Mouse (Mus musculus) forebrain, embryonic 16.5 days (tissue): ENCODE data around the gene Tap1. TPM values are rescaled to one million over a fixed set of nuclear protein-coding genes. Genes with fewer than 3 reads are reported as not detected.
"Not testable (repeated sequence)": the region's sequence is repeated elsewhere in the genome, so short reads cannot be mapped to it uniquely, and the experiment has no call there.

Source experiments
- ATAC-seq: fragments of 200-750 bp; cut with Nextera tagmentation; 2 replicates; pipeline ENCODE4 v1.8.0; 2017; ENCODE audit warnings: mild to moderate bottlenecking, moderate library complexity
- H3K27ac ChIP-seq: fragments of 300-500 bp; sonication (generic); 2 replicates; pipeline ENCODE4 v1.5.1; 2014; ENCODE audit warnings: low read length, control low read depth
- H3K27me3 ChIP-seq: fragments of 300-500 bp; sonication (generic); replicated peaks from 2 replicates; pipeline ENCODE4 v1.6.1; 2014; ENCODE audit warnings: low read length; ENCODE audit not compliant: control insufficient read depth, insufficient read depth
- H3K36me3 ChIP-seq: fragments of 300-500 bp; sonication (generic); 2 replicates; pipeline ENCODE4 v1.6.1; 2014; ENCODE audit not compliant: control insufficient read depth, insufficient read depth
- H3K4me1 ChIP-seq: fragments of 300-500 bp; sonication (generic); replicated peaks from 2 replicates; pipeline ENCODE4 v1.6.1; 2014; ENCODE audit warnings: low read length; ENCODE audit not compliant: control insufficient read depth, insufficient read depth
- H3K4me2 ChIP-seq: fragments of 300-500 bp; sonication (generic); 2 replicates; pipeline ENCODE4 v1.6.1; 2014; ENCODE audit warnings: mild to moderate bottlenecking, low read length, control low read depth
- H3K4me3 ChIP-seq: fragments of 300-500 bp; sonication (generic); replicated peaks from 2 replicates; pipeline ENCODE4 v1.5.1; 2014; ENCODE audit warnings: mild to moderate bottlenecking, low read length, control low read depth
- H3K9ac ChIP-seq: fragments of 300-500 bp; sonication (generic); replicated peaks from 2 replicates; pipeline ENCODE4 v1.6.1; 2014; ENCODE audit warnings: low read depth, low read length, control low read depth
- H3K9me3 ChIP-seq: fragments of 300-500 bp; sonication (generic); 2 replicates; pipeline ENCODE4 v1.6.1; 2016; ENCODE audit warnings: low read length; ENCODE audit not compliant: control insufficient read depth
- WGBS: fragments of 180-500 bp; shearing (Covaris S2); extraction: QIAGEN DNeasy Blood & Tissue Kit; methylation state at CpG from one replicate; pipeline ENCODE4 v1.1.7; 2014; 5-methylcytosine and 5-hydroxymethylcytosine counted together
- polyA plus RNA-seq: library from polyadenylated mRNA; unstranded; fragments of >200 nt; fragmentation: Nextera tagmentation; extraction: Ambion mirVana; gene quantifications from 2 replicates; pipeline ENCODE4 v1.2.1, GENCODE M21; 2015

Tap1 gene
- polyA plus RNA-seq, 1 experiment from 2014 or later, result 2.6 TPM

DNA sequence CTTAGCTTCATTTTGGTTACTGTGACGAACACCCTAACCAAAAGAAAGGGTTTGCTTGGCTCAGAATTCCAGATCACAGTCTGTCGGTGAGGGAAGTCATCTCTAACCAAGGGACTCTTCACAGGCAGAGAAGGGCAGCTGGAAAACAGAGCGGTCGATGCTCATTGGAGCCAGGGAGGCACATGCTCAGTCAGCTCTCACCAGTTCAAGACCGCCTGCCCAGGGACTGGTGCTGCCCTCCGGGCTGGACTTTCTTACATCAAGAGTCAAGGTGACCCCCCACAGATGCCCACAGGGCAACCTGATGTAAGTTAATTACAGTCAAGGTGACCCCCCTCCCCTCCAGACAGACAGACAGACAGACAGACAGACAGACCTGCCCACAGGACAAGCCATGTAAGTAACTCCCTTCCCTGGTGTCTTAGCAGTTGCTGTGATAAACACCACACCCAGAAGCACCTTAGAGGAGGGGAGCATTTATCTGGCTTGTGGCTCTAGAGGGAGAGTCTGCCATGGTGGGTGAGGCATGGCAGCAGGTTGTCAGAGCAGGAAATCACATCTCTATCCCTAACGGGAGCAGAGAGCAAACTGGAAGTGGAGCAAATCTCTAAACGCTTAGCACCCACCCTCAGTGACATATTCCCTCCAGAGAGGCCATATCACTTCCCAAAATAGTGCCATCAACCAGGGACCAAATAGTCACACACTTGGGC, 30.0 kb downstream of the Tap1 start:
- 87% methylated on average over 8 of the region's 8 CpGs for WGBS
- H3K27ac ChIP-seq, result no peak overlapping the region
- H3K4me2 ChIP-seq, result no peak overlapping the region
- H3K9me3 ChIP-seq, result no peaks in the 10 kb centered on the region
- no peak overlapping the region for H3K4me3 ChIP-seq
- no peak for ATAC-seq
- no peaks in the 10 kb centered on the region for H3K4me1 ChIP-seq
- H3K9ac ChIP-seq, result no peak overlapping the region
- peaks cover 15% of the 10 kb centered on the region for H3K27me3 ChIP-seq
- H3K36me3 ChIP-seq, result no peaks in the 10 kb centered on the region

- WGBS, result 88% methylated on average over 5 of the region's 5 CpGs
Observed at GRCm38 (mm10) chr17:34217986-34218385, 30.6 kb downstream of the Tap1 start.

GRCm38 (mm10) chr17:34218675-34219074, 31.3 kb downstream of the Tap1 start:
- H3K9ac ChIP-seq, result no peak overlapping the region
- WGBS, result 62% methylated on average over 11 of the region's 11 CpGs
- no peak overlapping the region for H3K4me3 ChIP-seq
- ATAC-seq, result no peak
- no peaks in the 10 kb centered on the region for H3K4me1 ChIP-seq
- H3K36me3 ChIP-seq, result no peaks in the 10 kb centered on the region
- no peak overlapping the region for H3K27ac ChIP-seq
- peaks cover 9% of the 10 kb centered on the region; the same call in 1 of the 2 replicates for H3K27me3 ChIP-seq
- H3K4me2 ChIP-seq, result no peak overlapping the region
- H3K9me3 ChIP-seq, result no peaks in the 10 kb centered on the region

More at GRCm38 (mm10) chr17:34217986-34218385, 30.6 kb downstream of the Tap1 start:
- Histone ChIP-seq H3K9me3 (no peaks in the 10 kb centered on the region), H3K4me3 (no peak overlapping the region), H3K9ac (no peak overlapping the region), H3K4me1 (no peaks in the 10 kb centered on the region), H3K4me2 (no peak overlapping the region), H3K27ac (no peak overlapping the region), H3K36me3 (no peaks in the 10 kb centered on the region), H3K27me3 (peaks cover 12% of the 10 kb centered on the region)
- ATAC-seq, result no peak

GRCm38 (mm10) chr17:34219096-34219495, 31.7 kb downstream of the Tap1 start:
- not testable (repeated sequence) for H3K4me1 ChIP-seq, H3K9ac ChIP-seq, H3K27me3 ChIP-seq, H3K4me3 ChIP-seq, H3K27ac ChIP-seq, H3K36me3 ChIP-seq, H3K4me2 ChIP-seq, ATAC-seq, H3K9me3 ChIP-seq
- 91% methylated on average over 7 of the region's 11 CpGs for WGBS

- H3K9me3 ChIP-seq, H3K4me2 ChIP-seq, H3K27ac ChIP-seq, H3K4me1 ChIP-seq, H3K27me3 ChIP-seq, ATAC-seq, H3K4me3 ChIP-seq, H3K36me3 ChIP-seq, H3K9ac ChIP-seq: not testable (repeated sequence)
- WGBS, result 92% methylated on average over 3 of the region's 7 CpGs
Observed at GRCm38 (mm10) chr17:34219801-34220200, 32.4 kb downstream of the Tap1 start.

GRCm38 (mm10) chr17:34220401-34220800, 33.0 kb downstream of the Tap1 start:
- not testable (repeated sequence) for ATAC-seq, H3K4me1 ChIP-seq, H3K4me2 ChIP-seq, H3K27ac ChIP-seq, H3K4me3 ChIP-seq, H3K36me3 ChIP-seq, H3K9me3 ChIP-seq, H3K9ac ChIP-seq, H3K27me3 ChIP-seq
- WGBS, result 100% methylated on average over 3 of the region's 16 CpGs

GRCm38 (mm10) chr17:34224816-34225215, 37.5 kb downstream of the Tap1 start:
- H3K4me3 ChIP-seq, result no peak overlapping the region
- no peaks in the 10 kb centered on the region for H3K9me3 ChIP-seq
- no peaks in the 10 kb centered on the region for H3K4me1 ChIP-seq
- H3K4me2 ChIP-seq, result no peak overlapping the region
- H3K9ac ChIP-seq, result no peak overlapping the region
- no peaks in the 10 kb centered on the region for H3K27me3 ChIP-seq
- H3K27ac ChIP-seq, result no peak overlapping the region
- no peaks in the 10 kb centered on the region for H3K36me3 ChIP-seq
- no peak for ATAC-seq
- 96% methylated on average over 3 of the region's 3 CpGs for WGBS

GRCm38 (mm10) chr17:34225426-34225825, 38.1 kb downstream of the Tap1 start:
- no peaks in the 10 kb centered on the region for H3K4me1 ChIP-seq
- 96% methylated on average over 8 of the region's 8 CpGs for WGBS
- ATAC-seq, result no peak

DNA sequence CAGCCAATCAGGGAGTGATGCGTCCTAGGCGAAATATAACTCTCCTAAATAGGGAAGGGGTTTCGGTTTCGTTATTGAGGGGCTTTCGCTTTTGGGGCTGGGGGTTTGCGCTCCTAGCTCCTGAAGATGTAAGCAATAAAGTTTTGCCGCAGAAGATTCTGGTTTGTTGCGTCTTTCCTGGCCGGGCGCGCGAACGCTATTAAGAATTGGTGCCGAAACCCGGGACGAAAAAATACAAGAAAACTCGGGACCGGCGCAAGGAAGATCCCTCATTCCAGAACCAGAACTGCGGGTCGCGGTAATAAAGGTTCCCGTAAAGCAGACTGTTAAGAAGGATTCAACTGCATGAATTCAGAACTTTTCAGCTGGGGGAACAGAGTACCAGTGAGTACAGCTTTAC, 38.6 kb downstream of the Tap1 start:
- not testable (repeated sequence) for H3K4me3 ChIP-seq, H3K9ac ChIP-seq, H3K9me3 ChIP-seq, ATAC-seq, H3K36me3 ChIP-seq, H3K27me3 ChIP-seq, H3K4me1 ChIP-seq, H3K27ac ChIP-seq, H3K4me2 ChIP-seq
- 97% methylated on average over 13 of the region's 23 CpGs for WGBS

More at GRCm38 (mm10) chr17:34225426-34225825, 38.1 kb downstream of the Tap1 start:
- Histone ChIP-seq H3K27me3 (no peaks in the 10 kb centered on the region), H3K36me3 (no peaks in the 10 kb centered on the region), H3K9me3 (no peaks in the 10 kb centered on the region), H3K4me2 (no peak overlapping the region), H3K9ac (no peak overlapping the region), H3K27ac (no peak overlapping the region), H3K4me3 (no peak overlapping the region)

DNA sequence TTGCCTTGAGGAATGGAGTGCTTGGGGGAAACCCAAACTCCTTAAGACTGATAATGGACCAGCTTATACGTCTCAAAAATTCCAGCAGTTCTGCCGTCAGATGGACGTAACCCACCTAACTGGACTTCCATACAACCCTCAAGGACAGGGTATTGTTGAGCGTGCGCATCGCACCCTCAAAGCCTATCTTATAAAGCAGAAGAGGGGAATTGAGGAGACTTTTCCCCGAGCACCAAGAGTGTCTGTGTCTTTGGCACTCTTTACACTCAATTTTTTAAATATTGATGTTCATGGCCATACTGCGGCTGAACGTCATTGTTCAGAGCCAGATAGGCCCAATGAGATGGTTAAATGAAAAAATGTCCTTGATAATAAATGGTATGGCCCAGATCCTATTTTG, 43.6 kb downstream of the Tap1 start:
- not testable (repeated sequence) for H3K27ac ChIP-seq, H3K9me3 ChIP-seq, ATAC-seq, H3K4me2 ChIP-seq, H3K4me3 ChIP-seq, H3K27me3 ChIP-seq, H3K36me3 ChIP-seq, H3K9ac ChIP-seq, H3K4me1 ChIP-seq
- WGBS, result 93% methylated on average over 5 of the region's 9 CpGs
